Mouse (Mus musculus) heart, adult 2 months (tissue): ENCODE measurements around the gene Slc52a3. TPM values are rescaled to one million over a fixed set of nuclear protein-coding genes. Genes with fewer than 3 reads are reported as not detected.
"Not testable (repeated sequence)": the region's sequence is repeated elsewhere in the genome, so short reads cannot be mapped to it uniquely, and the experiment has no call there.

Experiments
- DNase-seq, 2 experiments: peaks; one replicate each; pipeline ENCODE4 v3.0.0; 2021
- H3K27ac ChIP-seq: fragments of 200-600 bp; 2 replicates; pipeline ENCODE4 v1.8.1; 2022
- H3K27me3 ChIP-seq: fragments of 200-500 bp; 2 replicates; pipeline ENCODE4 v1.6.1; 2012; ENCODE audit warnings: mild to moderate bottlenecking, low read length, inconsistent platforms, mixed read lengths; ENCODE audit not compliant: control insufficient read depth, insufficient read depth
- H3K36me3 ChIP-seq: fragments of 200-500 bp; 2 replicates; pipeline ENCODE4 v1.6.1; 2012; ENCODE audit warnings: low read length, inconsistent platforms; ENCODE audit not compliant: control insufficient read depth, insufficient read depth
- H3K4me1 ChIP-seq: fragments of 200-500 bp; 2 replicates; pipeline ENCODE4 v1.6.1; 2011; ENCODE audit warnings: low read length; ENCODE audit not compliant: control insufficient read depth, insufficient read depth
- H3K4me3 ChIP-seq: fragments of 200-600 bp; 2 replicates; pipeline ENCODE4 v1.8.1; 2022
- H3K79me2 ChIP-seq: fragments of 200-500 bp; replicated peaks from 2 replicates; pipeline ENCODE4 v1.6.1; 2012; ENCODE audit warnings: mild to moderate bottlenecking, inconsistent platforms, low read length, moderate library complexity, mixed read lengths; ENCODE audit not compliant: control insufficient read depth, insufficient read depth
- H3K9ac ChIP-seq: fragments of 200-500 bp; 2 replicates; pipeline ENCODE4 v1.6.1; 2012; ENCODE audit warnings: low read depth, mild to moderate bottlenecking, control low read depth, inconsistent platforms, low read length, mixed read lengths
- CTCF ChIP-seq: fragments of 200-600 bp; IDR thresholded peaks from 2 replicates; pipeline ENCODE4 v1.8.1; 2022; ENCODE audit warnings: antibody characterized with exemption, mild to moderate bottlenecking, moderate library complexity
- EP300 ChIP-seq: fragments of 200-500 bp; IDR thresholded peaks from 2 replicates; pipeline ENCODE4 v1.6.1; 2011; ENCODE audit warnings: low read depth, low read length, control low read depth; ENCODE audit not compliant: insufficient read depth
- POLR2A ChIP-seq: fragments of 200-500 bp; IDR thresholded peaks from 2 replicates; pipeline ENCODE4 v1.6.1; 2011; ENCODE audit warnings: mild to moderate bottlenecking, low read depth, low read length, control low read depth; ENCODE audit not compliant: insufficient read depth
- WGBS: fragments of 180-500 bp; shearing (Covaris S2); methylation state at CpG from one replicate; pipeline ENCODE4 v1.1.7; 2018; 5-methylcytosine and 5-hydroxymethylcytosine counted together
- intact Hi-C: fragments of 180-260 bp; cut with DNase I; formaldehyde crosslinking; loops from one replicate; pipeline ENCODE4 v1.15.1; 2025
- polyA plus RNA-seq: library from polyadenylated mRNA; depleted of rRNA; stranded (reverse); fragments of >200 nt; gene quantifications from 2 replicates; pipeline ENCODE4 v1.2.3, GENCODE M21; 2012
- total RNA-seq, 2 experiments: library from RNA; stranded (reverse); gene quantifications; 2 replicates each; pipeline ENCODE4 v1.2.3; 2021

Slc52a3 gene
- total and polyA plus RNA-seq, 3 experiments, result 1.8 to 3.4 (median 2.5) TPM

DNA sequence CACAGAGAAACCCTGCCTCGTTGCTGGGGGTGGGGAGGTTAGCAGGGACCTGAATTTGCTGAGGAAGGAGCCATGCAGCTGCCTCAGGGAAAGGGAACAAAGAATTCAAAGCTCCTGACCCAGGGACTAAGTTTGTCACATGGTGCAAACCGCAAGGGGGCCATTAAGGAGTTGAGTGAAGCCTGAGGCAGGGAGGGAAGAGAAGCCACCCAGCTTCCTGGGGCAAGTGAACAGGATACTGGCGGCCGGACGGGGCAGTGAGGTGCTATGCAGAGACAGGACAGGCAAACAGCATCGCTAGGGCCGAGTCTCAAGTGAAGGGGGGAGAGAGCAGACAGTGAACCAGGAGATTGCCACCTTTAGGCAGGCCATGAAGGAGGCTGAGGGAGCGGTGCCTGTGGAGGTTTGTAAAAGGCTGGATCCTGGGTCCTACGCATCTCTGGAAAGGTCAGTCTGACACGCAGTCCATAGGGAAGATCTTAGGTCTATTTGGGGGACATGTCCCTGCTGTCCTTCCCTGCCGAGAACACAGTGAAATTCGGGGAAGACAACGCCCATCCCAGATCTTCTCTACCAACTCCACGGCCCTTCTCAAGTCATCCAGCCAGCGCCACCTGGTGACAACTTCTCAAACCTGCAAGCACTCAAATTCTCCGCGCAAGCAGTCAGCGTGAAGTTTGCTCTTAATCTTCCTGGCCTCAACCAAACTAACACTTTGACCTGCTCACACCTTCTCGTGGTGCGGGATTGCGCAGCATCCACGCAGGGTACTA lies 1.8 kb upstream of the Slc52a3 start:
- H3K4me3 ChIP-seq, result no peak overlapping the region
- intact Hi-C loops, result loop anchor here (1.0 kb wide), 3 partner anchors 53 to 118 kb away; no protein-coding TSS in a partner anchor
- H3K9ac ChIP-seq, result no peak overlapping the region
- H3K27ac ChIP-seq, result peak overlapping the region; percentile 43; the same call in 1 of the 2 replicates
- DNase-seq, result peak; percentile 79 to 86
- peaks cover 9% of the 10 kb centered on the region for H3K4me1 ChIP-seq
- H3K27me3 ChIP-seq, result no peaks in the 10 kb centered on the region
- no peaks in the 10 kb centered on the region for H3K79me2 ChIP-seq
- TF ChIP-seq CTCF (peak; percentile 93), POLR2A (no peak), EP300 (peak; percentile 94)
- WGBS, result 13% methylated on average over 22 of the region's 22 CpGs
- H3K36me3 ChIP-seq, result no peaks in the 10 kb centered on the region

DNA sequence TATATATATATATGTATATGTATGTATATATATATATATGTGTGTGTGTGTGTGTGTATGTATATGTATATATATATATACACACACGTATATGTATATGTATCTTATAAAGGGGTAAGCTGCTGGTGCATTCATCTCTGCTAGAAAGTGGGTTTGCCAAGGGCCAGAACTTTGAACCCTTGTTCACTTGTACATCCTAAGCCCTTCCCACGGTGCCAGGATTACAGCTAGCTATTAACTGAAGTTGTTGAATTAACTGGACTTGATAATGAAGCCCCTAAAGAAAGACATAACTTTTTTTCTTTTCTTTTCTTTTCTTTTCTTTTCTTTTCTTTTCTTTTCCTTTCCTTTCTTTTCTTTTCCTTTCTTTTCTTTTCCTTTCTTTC lies 872 bp downstream of the Slc52a3 start:
- H3K9ac ChIP-seq, H3K27ac ChIP-seq, H3K36me3 ChIP-seq, DNase-seq, intact Hi-C loops, H3K79me2 ChIP-seq, H3K27me3 ChIP-seq, H3K4me3 ChIP-seq: not testable (repeated sequence)
- peaks cover 12% of the 10 kb centered on the region for H3K4me1 ChIP-seq
- WGBS, result 51% methylated on average over 2 of the region's 2 CpGs

DNA sequence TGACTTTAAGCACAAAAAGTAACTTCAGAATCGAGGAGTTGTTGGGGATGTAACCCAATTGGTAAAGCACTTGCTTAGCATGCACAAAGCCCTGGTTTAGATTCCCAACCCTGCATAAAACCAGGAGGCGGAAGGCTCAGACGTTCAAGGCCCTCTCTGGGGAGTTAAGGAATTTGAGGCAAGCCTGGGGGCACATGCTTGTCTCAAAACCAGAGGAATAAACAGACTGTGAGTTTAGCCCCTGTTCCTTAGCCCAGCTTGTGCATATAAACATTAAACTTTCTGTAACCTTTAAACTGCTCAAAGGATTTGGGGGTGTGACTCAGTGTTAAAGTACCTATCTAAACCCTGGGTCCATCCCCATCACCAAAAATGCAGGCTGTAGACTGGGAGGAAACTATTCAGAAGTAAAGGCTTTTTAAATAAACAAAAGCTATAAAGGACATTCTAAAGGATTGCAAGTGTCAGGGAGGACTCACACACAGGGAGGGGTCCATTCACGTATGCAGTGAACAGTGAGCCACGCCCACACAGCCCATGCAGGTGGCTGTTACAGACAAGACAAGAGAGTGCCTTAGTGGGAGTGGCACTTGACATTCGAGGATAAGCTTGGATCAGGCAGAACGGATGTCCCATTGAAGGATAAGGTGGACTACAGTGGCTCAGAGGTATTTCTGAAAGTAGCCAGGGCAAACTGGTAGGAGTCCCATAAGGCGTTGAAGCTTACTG lies 1.6 kb downstream of the Slc52a3 start:
- DNase-seq, result no peak
- Histone ChIP-seq H3K36me3 (no peaks in the 10 kb centered on the region), H3K79me2 (no peaks in the 10 kb centered on the region), H3K9ac (no peak overlapping the region), H3K27me3 (no peaks in the 10 kb centered on the region), H3K27ac (no peak overlapping the region), H3K4me3 (no peak overlapping the region), H3K4me1 (peaks cover 12% of the 10 kb centered on the region)
- 62% methylated on average over 8 of the region's 8 CpGs for WGBS
- intact Hi-C loops, result no loop called here
- TF ChIP-seq POLR2A, result no peak
- TF ChIP-seq CTCF, result no peak
- TF ChIP-seq EP300, result no peak

DNA sequence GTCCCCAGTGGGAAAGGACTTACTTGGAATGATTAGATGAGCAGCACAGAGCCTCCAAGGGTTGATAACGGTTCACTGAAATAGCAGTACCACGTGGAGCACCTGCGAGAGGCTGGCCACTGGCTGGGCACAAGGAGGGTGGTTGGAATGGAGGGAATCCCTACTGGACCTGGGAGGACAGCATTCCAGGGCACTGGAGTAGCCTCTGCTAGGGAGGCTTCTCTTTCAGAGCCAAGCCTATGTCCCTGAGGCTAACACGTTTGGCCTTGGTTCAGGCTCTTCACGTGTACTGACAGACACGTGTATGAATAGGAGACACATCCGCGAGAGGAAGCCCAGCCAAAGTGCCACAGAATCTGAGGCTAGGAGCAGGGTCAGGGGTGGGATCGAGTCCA lies 2.2 kb downstream of the Slc52a3 start:
- no peak overlapping the region for H3K4me3 ChIP-seq
- H3K27ac ChIP-seq, result no peak overlapping the region
- H3K4me1 ChIP-seq, result peaks cover 12% of the 10 kb centered on the region
- 47% methylated on average over 9 of the region's 9 CpGs for WGBS
- TF ChIP-seq CTCF (no peak), EP300 (no peak), POLR2A (no peak)
- H3K9ac ChIP-seq, result no peak overlapping the region
- DNase-seq, result no peak
- intact Hi-C loops, result no loop called here
- no peaks in the 10 kb centered on the region for H3K79me2 ChIP-seq
- H3K36me3 ChIP-seq, result no peaks in the 10 kb centered on the region
- no peaks in the 10 kb centered on the region for H3K27me3 ChIP-seq

DNA sequence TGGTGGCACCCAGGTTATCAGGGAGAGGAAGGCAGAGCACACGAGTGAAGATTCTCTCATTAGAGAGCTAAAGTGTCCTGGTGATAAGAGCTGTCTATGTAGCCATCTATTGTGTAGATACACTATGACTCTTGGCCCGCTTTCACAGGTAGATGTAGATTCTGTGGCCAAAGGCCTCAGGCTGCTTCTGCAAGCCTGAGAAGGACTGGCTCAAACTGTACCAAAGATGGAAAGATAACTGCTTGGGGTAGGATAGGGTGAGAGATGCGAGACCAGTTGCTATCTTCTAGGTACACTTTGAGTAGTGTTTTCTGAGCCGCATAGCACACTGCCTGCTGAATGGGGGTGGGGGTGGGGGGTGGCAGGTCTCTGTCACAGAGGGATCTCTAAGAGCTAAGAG lies 2.6 kb downstream of the Slc52a3 start:
- WGBS, result 67% methylated on average over 4 of the region's 4 CpGs
- H3K27me3 ChIP-seq, result no peaks in the 10 kb centered on the region
- H3K27ac ChIP-seq, result no peak overlapping the region
- no peaks in the 10 kb centered on the region for H3K79me2 ChIP-seq
- no peak overlapping the region for H3K9ac ChIP-seq
- H3K4me1 ChIP-seq, result peaks cover 12% of the 10 kb centered on the region
- intact Hi-C loops, result no loop called here
- no peak for TF ChIP-seq POLR2A
- TF ChIP-seq CTCF, result no peak
- TF ChIP-seq EP300, result no peak
- H3K36me3 ChIP-seq, result no peaks in the 10 kb centered on the region
- H3K4me3 ChIP-seq, result no peak overlapping the region
- DNase-seq, result no peak

DNA sequence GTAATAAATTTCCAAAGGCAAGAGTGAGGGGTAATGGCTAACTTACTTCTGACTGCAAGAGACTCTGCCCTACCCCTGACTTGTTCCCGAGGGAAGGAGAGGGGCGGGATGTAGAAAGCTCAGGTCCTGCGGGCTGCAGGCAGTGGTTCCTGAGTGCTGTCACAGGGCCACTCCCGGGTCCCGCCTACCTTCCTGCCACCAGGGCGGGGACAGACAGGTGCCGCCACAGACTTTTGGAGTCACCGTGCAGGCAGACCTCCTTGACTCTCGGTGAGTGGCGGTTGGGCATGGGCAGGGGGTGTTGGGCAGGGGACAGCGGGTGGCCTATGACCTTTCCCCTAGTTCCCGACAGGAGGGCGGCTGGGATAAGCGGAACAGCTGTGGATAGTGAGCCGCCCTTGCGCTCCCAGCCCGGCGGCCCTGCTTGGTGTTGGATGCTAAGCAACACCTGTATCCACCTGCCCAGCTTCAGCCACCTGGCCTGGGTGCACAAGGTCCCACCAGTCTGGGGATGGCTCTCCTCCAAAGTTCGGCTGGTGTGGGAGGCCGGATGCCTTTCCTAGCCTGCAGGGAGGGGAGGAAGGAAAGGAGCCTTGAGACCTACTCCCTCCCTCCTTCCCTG lies 3.5 kb downstream of the Slc52a3 start:
- H3K4me3 ChIP-seq, result no peak overlapping the region
- H3K9ac ChIP-seq, result no peak overlapping the region
- peaks cover 9% of the 10 kb centered on the region for H3K4me1 ChIP-seq
- WGBS, result 11% methylated on average over 20 of the region's 20 CpGs
- DNase-seq, result peak; percentile 21 to 35
- intact Hi-C loops, result no loop called here
- H3K36me3 ChIP-seq, result no peaks in the 10 kb centered on the region
- no peak overlapping the region for H3K27ac ChIP-seq
- no peaks in the 10 kb centered on the region for H3K27me3 ChIP-seq
- no peaks in the 10 kb centered on the region for H3K79me2 ChIP-seq
- 0 out of 2 replicates have a peak, but pooled peaks have one; percentile 2 for TF ChIP-seq CTCF
- no peak for TF ChIP-seq POLR2A
- TF ChIP-seq EP300, result no peak
